Mouse (Mus musculus) megakaryocyte, adult 5-6 weeks (primary cell): ENCODE measurements around the gene Sertad4. TPM values are rescaled to one million over a fixed set of nuclear protein-coding genes. Genes with fewer than 3 reads are reported as not detected.

Experiments used
- ATAC-seq: 2 replicates; pipeline ENCODE4 v1.8.0; 2016; ENCODE audit warnings: mild to moderate bottlenecking, inconsistent platforms; ENCODE audit not compliant: poor library complexity, severe bottlenecking
- total RNA-seq, 2 experiments: library from RNA; stranded (forward) in 1 of 2; stranded (reverse) in 1 of 2; fragments of 153-499, 151-499 nt in 1 of 2; fragments of 221-1000, 200-1000 nt in 1 of 2; gene quantifications; 2 replicates each; pipeline versions ENCODE4 v1.2.3 to v1.2.4; 2015 to 2017

Gene Sertad4
- total RNA-seq, 2 experiments from 2014 or later, result not detected

- no peak for ATAC-seq
Measured at GRCm38 (mm10) chr1:192812290-192812689, 43.3 kb downstream of the Sertad4 start.

GRCm38 (mm10) chr1:192806168-192807157, 49.1 kb downstream of the Sertad4 start:
- no peak for ATAC-seq

- ATAC-seq, result no peak
Measured at GRCm38 (mm10) chr1:192800338-192800737, 55.2 kb downstream of the Sertad4 start.

GRCm38 (mm10) chr1:192799165-192799991, 56.2 kb downstream of the Sertad4 start:
- ATAC-seq, result peak; percentile 34; the same call in 1 of the 2 replicates

- no peak for ATAC-seq
Measured at GRCm38 (mm10) chr1:192798212-192799164, 57.1 kb downstream of the Sertad4 start.

- no peak for ATAC-seq
Measured at GRCm38 (mm10) chr1:192797011-192797274, 58.6 kb downstream of the Sertad4 start.

GRCm38 (mm10) chr1:192796201-192797010, 59.1 kb downstream of the Sertad4 start:
- no peak for ATAC-seq

GRCm38 (mm10) chr1:192794957-192795745, 60.4 kb downstream of the Sertad4 start:
- 0 out of 2 replicates have a peak, but pooled peaks have one; percentile 16 for ATAC-seq

Other genes with a start within 250 kb of the Sertad4 start
- gene Hhat, start 84.5 kb downstream of the Sertad4 start, total RNA-seq (2015), result 1.1 TPM in 2 replicates
- gene Hhat, start 84.5 kb downstream of the Sertad4 start, total RNA-seq (2017), result 0.99 and 2.6 TPM in 2 replicates
- not detected in 2 replicates for gene Syt14, start 180.0 kb upstream of the Sertad4 start, total RNA-seq (2015)
- gene Syt14, start 180.0 kb upstream of the Sertad4 start, total RNA-seq (2017), result not detected in 2 replicates